Mouse (Mus musculus): ENCODE data around the gene Rock2.

GRCm38 (mm10) chr12:16900625-16901222 lies 6.0 kb downstream of the Rock2 start:
- no peak for TF ChIP-seq CTCF (IDR thresholded peaks at IDR 0.05; ENCODE audit: insufficient read depth, low read depth, low read length)
- TF ChIP-seq POLR2A (IDR thresholded peaks at IDR 0.05; ENCODE audit: insufficient read depth, low read depth, low read length), result no peak
